Mouse (Mus musculus) hindlimb bud, embryonic 11.5 days (tissue): ENCODE data around the gene Dnah7a.
"Not testable (repeated sequence)": the region's sequence is repeated elsewhere in the genome, so short reads cannot be mapped to it uniquely, and the experiment has no call there.

Source experiments
- DNase-seq: peaks from one replicate; pipeline ENCODE4 v3.0.0-alpha.2; 2012; ENCODE audit warnings: low read depth, low spot score; ENCODE audit errors: extremely low spot score

Dnah7a gene

GRCm38 (mm10) chr1:53709602-53710001, 3.0 kb upstream of the Dnah7a start:
- DNase-seq = not testable (repeated sequence)

DNA sequence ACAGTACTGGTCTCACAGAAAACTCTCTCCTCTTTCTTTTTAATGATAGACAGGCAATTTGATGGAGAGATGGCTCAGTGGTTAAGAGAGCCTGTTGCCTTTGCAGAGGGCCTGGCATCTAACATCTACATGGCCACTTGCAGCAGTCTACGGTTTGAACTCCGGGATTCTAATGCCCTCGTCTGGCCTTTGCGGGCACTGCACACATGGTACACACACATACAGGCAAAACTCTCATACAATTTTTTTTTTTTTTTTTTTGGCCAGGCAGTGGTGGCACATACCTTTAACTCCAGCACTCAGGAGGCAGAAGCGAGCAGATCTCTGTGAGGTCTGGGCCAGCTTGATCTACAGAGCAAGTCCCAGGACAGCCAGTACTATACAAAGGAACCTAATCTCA, 2.4 kb downstream of the Dnah7a start:
- no peak for DNase-seq

DNA sequence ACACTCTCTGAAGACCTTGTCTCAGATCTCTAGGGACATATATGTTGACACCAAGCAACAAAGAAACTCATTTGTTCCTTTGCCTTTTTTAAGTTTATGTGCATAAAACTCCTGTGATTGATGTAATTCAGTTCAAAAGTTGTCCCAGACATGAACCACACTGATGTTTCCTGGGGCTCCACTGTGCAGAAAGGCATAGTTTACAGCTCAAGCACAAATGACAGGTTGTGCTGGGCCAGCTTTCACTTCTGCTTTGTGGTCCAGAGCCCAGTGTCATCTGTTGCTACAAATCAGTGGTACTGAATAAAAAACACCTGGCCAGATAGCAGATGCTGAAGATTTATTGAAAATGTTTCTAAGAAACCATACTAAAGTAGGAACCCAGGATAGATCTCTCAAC, 42.3 kb downstream of the Dnah7a start:
- DNase-seq = not testable (repeated sequence)

GRCm38 (mm10) chr1:53639865-53640794, 66.5 kb downstream of the Dnah7a start:
- no peak for DNase-seq

GRCm38 (mm10) chr1:53635641-53636040, 70.9 kb downstream of the Dnah7a start:
- not testable (repeated sequence) for DNase-seq

GRCm38 (mm10) chr1:53632040-53632439, 74.5 kb downstream of the Dnah7a start:
- not testable (repeated sequence) for DNase-seq

DNA sequence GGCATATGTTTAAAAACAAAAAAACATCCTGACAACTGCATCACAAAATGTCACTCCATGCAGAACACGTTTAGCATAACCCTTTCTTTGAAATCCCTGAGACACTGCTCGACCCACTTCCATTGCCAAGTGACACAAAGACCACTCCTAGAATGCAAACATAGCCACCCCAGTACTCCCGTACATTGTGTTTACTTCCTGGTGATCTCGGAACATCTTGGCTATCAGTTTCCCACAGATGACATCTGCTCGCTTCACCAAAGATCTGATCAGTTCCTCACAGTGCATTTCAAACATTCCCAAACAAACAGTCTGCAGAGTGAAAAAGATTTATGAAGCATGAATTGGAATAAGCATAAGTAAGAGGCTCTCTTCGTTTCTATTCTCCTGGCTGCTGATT, 76.6 kb downstream of the Dnah7a start:
- DNase-seq = no peak

DNA sequence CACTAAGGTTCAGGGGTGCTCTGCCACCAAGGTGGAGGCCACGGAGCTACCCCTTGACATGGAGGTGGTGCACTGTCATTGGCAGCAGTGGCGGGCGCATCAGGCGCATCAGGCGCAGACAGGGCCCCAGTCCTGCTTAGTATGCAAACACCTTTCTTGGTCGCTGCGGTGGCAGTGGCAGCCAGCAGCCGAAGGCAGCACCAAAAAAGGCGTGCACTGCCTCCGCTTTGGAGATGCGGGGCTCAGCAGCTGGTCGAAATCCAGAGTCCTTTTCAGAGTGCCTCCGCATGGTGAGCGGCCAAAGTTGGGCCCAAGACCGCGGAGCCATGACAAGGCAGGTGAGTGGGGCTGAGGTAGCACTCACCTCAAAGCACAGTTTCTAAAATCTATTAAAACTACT, 93.1 kb downstream of the Dnah7a start:
- DNase-seq = no peak

DNA sequence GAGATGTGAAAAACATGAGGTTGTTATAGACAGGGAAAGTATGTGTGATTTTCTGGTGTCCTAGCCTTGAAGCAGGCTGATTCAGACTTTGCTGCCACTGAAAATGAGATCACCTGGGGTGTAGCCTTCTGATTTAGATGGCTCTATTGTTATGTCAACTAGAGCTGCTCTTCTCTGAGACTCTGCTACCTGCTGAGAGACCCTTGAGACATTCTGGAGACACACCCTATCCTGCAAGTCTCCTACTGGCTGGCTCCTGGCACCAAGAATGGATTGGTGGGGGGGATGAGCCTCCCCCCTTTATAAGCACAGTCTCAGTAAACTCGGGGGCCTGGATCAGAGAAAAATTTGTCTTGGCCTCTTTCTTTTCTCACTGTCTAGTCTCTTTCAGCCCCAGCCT, 125.3 kb downstream of the Dnah7a start:
- not testable (repeated sequence) for DNase-seq

DNA sequence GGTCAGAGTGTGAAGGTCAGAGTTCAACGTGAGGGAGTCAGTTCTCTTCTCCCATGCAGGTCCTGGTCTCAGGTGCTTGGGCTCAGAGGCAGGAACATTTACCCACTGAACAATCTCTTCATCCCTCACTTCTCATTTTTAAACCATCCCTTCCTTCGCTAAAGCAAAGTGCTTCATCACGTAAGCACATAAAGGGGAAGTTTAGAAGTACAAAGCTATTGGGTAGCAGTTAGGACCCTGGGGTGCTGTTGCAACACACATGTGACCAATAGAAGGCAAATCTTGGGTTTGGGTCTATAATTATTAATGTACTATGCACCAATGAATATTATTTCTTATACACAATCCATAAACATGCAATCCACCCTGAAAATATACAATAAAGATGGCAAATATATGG, 148.7 kb downstream of the Dnah7a start:
- not testable (repeated sequence) for DNase-seq

- not testable (repeated sequence) for DNase-seq
Observed at GRCm38 (mm10) chr1:53547018-53547417, 159.6 kb downstream of the Dnah7a start.

GRCm38 (mm10) chr1:53538356-53538755, 168.2 kb downstream of the Dnah7a start:
- DNase-seq = not testable (repeated sequence)

DNA sequence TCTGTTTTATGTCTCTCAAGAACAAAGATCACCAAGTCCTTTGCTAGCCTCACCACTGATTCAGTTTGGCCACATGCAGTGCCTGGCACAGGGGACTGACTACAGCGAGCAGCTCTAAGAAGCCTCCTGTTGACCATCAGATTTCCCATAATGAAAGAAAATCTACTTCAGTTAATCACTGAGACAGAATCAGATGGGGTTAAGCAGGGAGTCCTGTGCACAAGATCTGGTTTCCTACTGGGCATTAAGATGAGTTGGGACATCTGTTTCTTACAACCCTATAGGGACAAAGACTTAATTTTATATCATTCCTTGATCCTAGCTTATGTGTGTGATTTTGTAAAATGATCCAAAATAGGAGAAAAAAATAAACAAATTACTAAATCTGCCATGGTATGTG, 171.8 kb downstream of the Dnah7a start:
- not testable (repeated sequence) for DNase-seq

DNA sequence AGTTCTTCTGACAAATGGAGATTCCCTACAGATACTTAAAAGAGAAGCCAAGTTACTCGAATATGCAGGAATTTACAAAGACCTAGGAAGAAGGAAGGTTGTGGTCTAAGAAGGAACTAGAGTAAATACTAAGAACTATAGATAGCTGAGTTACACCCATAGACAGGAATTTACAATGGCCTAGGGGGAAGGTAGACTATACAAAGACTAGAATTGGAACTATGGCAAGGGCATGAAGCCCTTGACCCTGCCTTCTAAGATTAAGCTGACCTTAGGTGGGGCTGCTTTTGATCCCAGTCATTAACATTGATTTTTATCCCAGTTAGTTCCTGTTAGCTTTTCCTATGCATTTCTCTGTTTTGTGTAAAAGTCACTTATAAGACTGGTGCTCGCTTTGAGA, 180.6 kb downstream of the Dnah7a start:
- DNase-seq = not testable (repeated sequence)

DNA sequence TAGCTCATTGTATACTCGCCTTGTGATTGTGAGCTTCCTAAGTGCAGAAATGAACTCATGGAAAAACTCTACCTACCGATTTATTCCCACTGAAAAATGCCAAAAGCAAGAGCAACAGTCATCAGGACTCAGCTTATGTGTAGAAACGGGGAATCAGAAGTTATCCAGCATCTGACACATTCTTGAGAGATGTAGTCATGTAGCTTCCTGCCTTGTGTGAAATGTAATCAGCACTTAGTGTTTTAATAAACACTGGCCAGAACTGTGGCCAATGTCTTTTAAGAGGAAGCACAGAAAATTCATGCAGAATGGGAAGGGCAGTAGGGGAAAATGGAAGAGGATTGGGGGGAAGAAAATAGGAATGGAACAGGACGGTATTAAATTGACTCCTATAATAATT, 232.9 kb downstream of the Dnah7a start:
- no peak for DNase-seq

- DNase-seq = not testable (repeated sequence)
Observed at GRCm38 (mm10) chr1:53472084-53472483, 234.5 kb downstream of the Dnah7a start.

DNA sequence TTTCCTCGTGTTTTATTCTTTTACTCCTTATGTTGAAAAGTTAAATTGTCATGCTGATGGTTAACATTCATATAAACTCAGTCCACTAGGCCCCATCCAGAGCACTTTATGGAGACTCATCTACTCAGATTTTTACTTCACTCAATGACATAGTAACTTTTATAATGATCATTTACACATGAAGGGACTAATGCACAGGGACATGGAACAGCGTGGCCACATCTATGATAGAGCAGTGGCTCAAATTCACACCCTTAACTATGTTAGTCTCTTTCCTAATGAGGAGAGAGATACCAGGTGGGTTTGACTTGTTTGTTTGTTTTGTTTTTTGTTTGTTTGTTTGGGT, 239.3 kb downstream of the Dnah7a start:
- DNase-seq = no peak

- DNase-seq = not testable (repeated sequence)
Observed at GRCm38 (mm10) chr1:53466524-53467324, 239.9 kb downstream of the Dnah7a start.

- DNase-seq = not testable (repeated sequence)
Observed at GRCm38 (mm10) chr1:53439173-53439572, 267.4 kb downstream of the Dnah7a start.

GRCm38 (mm10) chr1:53432433-53432832, 274.2 kb downstream of the Dnah7a start:
- not testable (repeated sequence) for DNase-seq

- no peak for DNase-seq
Observed at GRCm38 (mm10) chr1:53405803-53406325, 300.7 kb downstream of the Dnah7a start.
